Mouse (Mus musculus) embryo, embryonic 9.5 days (tissue): ENCODE results near the gene Ncoa5.

ENCODE experiments used
- DNase-seq: peaks from one replicate; pipeline ENCODE4 v3.0.0-alpha.2; 2017; ENCODE audit errors: extremely low spot score

Gene Ncoa5

GRCm38 (mm10) chr2:165049044-165049443, 14.4 kb upstream of the Ncoa5 start:
- no peak for DNase-seq

DNA sequence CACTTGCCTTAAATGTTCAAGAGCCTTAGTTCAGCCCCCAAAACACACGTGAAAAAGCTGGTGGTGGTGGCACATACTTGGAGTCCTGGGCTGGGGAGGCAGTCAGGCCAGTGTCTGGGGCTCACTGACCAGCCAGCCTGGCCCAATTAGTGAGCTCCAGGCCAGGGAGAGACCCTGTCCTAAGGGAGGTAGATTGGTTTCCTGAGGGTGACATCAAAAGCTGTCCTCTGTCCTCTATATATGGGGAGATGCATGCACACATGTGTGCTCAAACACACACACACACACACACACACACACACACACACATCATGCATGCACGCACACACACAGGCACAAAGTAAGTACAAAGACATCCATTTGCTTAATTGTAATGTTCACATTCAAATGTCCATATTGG, 9.1 kb upstream of the Ncoa5 start:
- DNase-seq, result no peak

DNA sequence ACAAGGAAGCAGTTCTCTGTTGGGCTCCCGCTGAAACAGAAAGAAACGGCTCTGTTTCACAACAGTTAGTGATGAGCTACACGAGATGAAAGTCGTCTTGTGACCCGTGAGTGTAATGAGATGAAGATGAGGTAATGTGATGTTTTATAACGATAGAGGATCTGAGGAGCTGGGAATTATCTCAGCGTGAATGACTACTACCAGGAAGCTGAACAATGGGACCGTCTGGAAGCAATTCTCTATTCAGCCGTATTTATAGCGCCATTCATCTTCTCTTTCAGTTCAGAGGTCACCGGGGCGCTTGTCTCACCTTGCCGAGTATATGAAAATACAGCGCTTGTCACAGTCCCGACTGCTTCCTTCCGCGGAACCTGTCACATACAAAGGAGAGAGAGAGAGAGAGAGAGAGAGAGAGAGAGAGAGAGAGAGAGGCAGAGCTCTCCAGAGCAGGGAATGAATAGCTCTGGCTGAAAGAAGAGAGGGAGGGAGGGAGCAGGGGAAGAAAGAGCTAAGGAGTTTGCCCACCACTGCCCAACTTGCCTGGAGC, 8.5 kb upstream of the Ncoa5 start:
- DNase-seq, result peak; percentile 45

DNA sequence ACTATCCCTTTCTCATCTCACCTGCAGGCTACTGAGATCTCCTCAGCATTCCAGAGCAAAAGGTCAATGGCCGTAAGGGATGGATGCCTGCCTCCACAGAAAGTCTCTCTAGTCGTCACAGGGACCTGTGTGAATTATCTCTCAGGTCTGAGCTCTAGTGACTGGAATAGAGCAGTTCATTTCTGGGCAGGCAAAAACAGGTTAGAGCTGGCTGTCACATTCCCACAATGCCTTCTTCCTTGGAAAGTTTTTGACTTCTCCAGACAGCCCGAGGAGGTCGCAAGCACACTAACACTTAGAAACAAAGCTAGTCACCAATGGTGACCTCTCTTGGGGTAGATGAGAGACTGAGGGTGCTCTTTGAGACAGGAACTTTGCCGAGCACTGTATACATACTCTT, 7.5 kb upstream of the Ncoa5 start:
- no peak for DNase-seq

DNA sequence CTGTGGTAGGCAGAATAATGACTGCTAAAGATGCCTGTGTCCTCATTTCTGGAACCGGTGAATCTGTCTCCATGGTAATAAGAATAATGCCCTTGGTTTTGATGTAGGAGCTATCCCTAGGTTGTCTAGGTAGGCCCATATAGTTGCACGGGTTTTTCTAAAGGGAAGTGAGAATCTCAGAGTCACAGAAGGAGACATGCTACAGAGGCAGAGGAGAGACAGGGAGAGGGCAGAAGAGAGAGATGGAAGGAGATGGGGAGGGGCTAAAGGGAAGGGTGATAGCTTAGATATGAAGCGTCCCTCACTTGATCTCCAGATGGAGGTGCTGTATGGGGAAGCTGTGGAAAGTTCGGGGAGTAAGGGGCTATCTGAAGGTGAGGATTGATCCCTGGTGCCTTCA, 2.7 kb upstream of the Ncoa5 start:
- DNase-seq, result no peak

DNA sequence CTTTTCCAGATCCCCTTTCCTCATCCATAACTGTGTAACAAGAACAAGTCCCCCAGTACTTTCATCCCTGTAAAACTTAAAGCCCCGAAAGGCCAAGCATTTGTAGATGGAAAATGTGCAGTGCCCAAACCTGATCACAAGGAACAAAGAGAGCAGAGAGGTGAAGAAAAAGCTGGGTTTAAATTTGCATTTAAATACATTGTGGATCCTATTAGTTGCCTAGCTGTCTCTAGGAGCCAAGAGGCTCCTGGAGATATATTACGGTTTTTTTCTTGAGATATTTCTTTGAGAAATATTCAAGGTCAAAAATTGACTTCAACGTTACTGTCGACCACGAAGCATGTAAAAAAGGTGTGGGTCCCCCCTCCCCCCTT, 378 bp upstream of the Ncoa5 start:
- DNase-seq, result no peak

DNA sequence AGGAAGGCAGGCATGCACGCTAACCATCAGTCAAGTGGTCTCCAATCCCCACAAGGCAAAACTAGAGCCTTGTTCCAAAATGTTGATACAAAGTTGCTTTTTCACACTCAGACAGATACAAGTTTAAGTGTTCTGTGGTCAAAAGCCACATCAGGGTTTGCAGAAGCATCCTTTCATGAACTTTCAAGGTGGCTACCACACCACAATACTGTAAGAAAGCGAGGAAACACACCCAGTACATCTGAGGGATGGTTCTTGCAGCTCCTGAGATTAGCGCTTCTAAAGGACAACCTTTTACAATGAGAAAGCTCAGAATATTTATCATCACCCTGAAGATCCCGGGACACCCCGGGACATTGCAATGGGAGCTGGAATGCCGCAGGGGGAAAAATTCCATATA, 1.4 kb downstream of the Ncoa5 start:
- DNase-seq, result no peak

DNA sequence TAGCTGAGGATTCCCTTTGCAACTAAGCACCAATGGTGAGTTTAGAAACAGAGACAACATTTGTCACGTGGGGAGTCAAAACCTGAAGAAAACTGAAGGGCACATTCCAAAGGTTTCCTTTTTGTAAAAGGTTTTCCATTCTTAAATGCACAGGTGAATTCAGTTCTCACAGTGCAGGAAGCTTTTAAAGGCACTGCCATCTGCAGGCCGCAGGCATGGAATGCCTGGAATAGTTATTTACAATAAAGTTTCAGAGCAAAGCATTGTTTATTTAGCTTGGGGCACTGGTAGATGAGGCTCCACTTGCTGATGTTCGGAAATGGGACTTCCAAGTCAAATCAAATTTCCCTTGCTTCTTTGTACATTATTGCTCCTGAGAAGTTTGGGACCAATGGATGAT, 2.1 kb downstream of the Ncoa5 start:
- no peak for DNase-seq

GRCm38 (mm10) chr2:165027163-165027562, 7.5 kb downstream of the Ncoa5 start:
- DNase-seq, result no peak

GRCm38 (mm10) chr2:165020490-165020889, 14.2 kb downstream of the Ncoa5 start:
- no peak for DNase-seq

DNA sequence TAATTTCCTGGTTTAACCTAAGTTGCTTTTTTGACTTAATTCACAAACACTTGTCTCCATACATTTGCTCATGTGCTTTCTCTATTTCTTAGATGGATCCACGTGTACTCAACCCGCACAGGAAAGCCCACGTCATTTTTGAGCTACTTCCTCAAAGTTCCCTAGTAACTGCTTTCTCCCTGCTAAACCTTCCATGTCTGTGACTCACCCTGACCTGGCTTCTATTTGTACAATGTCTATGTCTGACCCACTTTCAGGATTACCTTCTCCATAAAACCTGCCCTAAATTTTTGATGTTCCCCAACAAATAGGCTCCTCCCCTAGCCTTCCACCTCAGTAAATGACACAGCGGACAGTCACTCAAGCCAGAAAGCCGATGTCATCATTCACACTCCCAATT, 19.7 kb downstream of the Ncoa5 start:
- no peak for DNase-seq

DNA sequence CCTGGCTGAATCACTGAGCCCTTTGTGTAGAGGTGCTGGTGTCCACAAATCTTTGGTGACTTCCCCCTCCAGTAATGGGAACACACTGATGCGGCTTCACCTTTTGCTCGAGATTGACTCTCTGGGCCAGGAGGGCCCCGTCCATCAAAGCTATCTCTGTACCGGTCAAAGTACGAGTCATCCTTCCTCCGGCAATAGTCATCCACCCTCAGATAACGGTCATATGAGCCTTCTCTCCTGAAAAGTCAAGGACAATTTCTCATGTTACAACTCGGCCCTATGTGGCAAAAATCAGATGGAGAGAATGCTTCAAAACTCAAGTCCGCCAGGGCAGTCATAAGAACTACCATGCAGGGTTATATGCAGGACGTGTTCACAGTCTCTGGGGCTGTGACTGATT, 24.3 kb downstream of the Ncoa5 start:
- DNase-seq, result no peak

DNA sequence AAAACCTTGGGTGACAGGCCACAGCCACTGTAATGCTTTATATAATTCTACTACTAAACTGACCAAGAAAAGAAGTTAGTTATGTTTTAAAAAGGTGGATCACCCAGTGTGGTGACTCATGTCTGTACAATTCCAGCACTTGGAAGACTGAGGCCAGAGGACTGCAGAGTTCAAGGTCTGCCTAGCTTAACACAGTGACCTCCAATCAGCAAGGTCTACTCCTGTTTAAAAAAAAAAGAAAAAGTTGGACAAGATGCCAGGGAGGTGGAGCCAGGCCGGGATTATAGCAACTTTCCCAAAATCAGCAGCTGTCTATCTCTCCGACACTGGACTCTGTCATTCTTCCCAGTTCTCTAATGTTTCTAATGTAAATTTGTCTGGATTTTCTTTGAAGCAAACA, 25.1 kb downstream of the Ncoa5 start:
- DNase-seq, result no peak

DNA sequence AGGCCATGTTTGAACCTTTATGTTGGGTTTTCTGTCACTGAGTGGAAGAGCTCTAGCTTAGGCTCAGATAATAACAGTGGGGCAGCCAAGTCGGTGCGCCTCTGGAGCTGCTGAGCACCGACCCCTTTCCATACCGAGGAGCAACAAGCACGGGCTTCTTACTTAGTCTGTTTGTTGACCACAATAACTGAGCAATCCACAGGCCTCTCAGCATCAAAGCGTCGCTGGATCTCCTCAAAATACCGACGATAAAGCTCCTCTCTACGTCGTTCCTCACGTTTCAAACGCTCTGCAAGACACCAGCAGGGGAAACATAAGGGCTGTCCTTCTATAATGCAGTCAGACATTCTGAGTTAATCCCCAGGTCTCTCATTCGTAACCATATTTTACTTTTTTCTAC, 25.5 kb downstream of the Ncoa5 start:
- DNase-seq, result no peak

DNA sequence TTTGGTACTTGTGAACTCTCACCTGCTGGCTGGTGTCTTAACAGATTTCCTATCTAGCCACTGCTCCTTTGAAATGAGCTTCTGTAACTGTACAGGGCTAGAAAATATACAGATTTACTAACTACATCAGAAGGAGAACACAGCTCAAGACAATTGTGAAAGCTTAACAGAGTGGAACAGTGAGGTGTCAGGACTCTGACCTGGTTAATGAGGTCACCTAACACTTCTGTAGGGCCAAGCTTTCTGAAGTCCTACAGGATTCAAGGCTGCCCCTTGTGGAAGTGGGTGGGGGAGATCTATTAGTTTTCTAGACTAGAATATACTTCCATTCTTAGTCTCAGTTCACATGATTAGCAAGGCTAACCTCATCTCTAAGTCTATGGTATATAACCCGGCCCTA, 26.7 kb downstream of the Ncoa5 start:
- no peak for DNase-seq

GRCm38 (mm10) chr2:165006813-165007212, 27.9 kb downstream of the Ncoa5 start:
- no peak for DNase-seq

GRCm38 (mm10) chr2:165004237-165004636, 30.4 kb downstream of the Ncoa5 start:
- no peak for DNase-seq

DNA sequence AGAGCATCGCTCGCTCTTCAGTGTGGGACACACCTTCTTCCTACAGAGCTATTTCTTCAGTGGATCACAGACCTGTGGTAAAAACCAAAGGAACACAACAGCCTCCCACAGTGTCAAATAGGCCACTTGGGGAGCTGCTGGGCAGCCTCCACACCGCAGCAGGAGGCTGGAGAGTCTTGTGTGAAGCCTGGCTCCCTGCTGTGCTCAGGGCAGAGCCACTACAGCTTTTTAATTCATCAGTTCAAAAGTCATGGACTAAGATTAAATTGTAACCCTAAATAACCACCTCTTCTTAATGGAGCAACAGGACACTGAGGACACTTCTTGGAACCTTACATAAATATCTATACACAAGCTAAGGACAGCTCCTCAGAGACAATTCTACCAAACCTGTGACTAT, 31.6 kb downstream of the Ncoa5 start:
- no peak for DNase-seq

GRCm38 (mm10) chr2:165001958-165002357, 32.7 kb downstream of the Ncoa5 start:
- no peak for DNase-seq

DNA sequence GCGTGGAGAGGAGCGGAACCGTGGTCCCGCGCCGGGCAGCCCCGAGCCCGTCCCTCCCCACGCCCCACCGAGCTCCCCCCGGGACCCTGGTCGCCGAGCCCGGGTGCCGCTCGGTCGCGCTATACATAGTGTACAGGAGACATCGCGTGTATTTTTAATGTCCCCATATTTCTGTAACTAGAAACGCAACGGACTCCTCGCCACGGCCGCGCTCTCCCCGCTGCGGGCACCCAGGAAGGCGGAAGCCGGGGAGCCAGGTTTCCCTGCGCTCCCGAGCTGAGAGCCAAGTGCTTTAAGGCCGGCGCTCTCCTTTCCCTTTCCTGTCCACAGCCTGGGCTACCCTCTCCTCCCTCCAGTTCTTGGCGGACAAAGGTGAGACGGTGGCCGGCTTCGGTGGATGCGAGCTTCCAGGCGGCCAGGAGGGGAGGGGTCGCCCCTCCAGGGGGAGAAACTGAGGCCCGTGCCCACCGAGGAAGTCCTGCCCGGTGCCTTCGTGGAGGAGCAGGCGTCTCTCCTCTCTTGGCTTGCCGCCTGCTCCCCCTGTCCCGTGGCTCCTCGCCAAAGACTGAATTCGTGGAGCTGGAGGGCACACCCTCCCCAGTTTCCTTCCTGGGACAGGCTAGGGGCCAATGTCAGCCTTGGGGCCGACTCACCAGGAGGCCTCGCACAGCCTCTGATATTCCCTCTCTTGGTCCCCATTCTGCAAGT, 36.8 kb downstream of the Ncoa5 start:
- DNase-seq, result peak; percentile 29

- peak; percentile 25 for DNase-seq
Observed at GRCm38 (mm10) chr2:164996848-164997720, 37.6 kb downstream of the Ncoa5 start.

DNA sequence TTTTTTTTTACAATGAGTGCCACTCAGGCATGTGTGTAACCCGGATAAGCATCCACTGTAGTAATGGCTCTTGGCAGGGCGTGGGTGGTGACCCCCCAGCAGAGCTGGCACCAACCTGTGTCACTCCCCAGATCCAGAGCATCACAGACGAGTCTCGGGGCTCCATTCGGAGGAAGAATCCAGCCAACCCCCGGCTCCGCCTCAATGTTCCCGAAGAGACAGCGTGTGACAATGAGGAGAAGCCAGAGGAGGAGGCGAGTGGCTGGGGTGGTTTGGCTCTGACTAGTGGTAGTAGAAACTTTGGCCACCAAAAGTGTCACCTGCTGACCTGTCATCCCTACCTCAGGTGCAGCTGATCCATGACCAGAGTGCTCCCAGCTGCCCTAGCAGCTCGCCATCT, 38.7 kb downstream of the Ncoa5 start:
- DNase-seq, result no peak
